Mouse (Mus musculus): ENCODE measurements around the gene Nmb. TPM values are rescaled to one million over a fixed set of nuclear protein-coding genes. Genes with fewer than 3 reads are reported as not detected.

Nmb gene
- total and polyA plus RNA-seq, 3 experiments, result 0.47 to 0.66 (median 0.47) TPM

- Histone ChIP-seq H3K36me3 (replicated peaks in 1 of 2; ENCODE audit: control insufficient read depth in 1 of 2, insufficient read depth in 1 of 2, low read length in 1 of 2) (peaks cover 2 to 20% of the 10 kb centered on the region in 2 experiments), H3K9ac (ENCODE audit: insufficient read depth, low read depth) (peak within 1 kb of the TSS; percentile 43; the same call in 1 of the 2 replicates), H3K79me2 (replicated peaks; ENCODE audit: control insufficient read depth, extremely low read depth, insufficient read depth, poor library complexity, severe bottlenecking) (no peaks in the 10 kb centered on the region), H3K27me3 (replicated peaks) (no peaks in the 10 kb centered on the region), H3K4me1 (ENCODE audit: control insufficient read depth in 1 of 2, insufficient read depth in 2 of 2) (peaks cover 2 to 33% of the 10 kb centered on the region in 2 experiments; a peak in 3 of 4 replicates), H3K4me3 (replicated peaks in 1 of 3; ENCODE audit: low read depth in 2 of 3, low read length in 2 of 3, poor library complexity in 1 of 3) (peak within 1 kb of the TSS; percentile 87 to 94 (median 88)), H3K27ac (ENCODE audit: insufficient read depth, low read depth) (no peak within 1 kb of the TSS), H3K9me3 (replicated peaks; ENCODE audit: low read length) (no peaks in the 10 kb centered on the region), H3K4me2 (ENCODE audit: insufficient read depth, low read depth, poor library complexity, severe bottlenecking) (peak within 1 kb of the TSS; percentile 82)
- DNase-seq (ENCODE audit: extremely low read depth), result peak; percentile 95
- no peak for TF ChIP-seq CHD1 (IDR thresholded peaks at IDR 0.05; ENCODE audit: low read depth, low read length)
- TF ChIP-seq MXI1 (IDR thresholded peaks at IDR 0.05; ENCODE audit: low read depth, low read length), result no peak
- TF ChIP-seq TCF12 (IDR thresholded peaks at IDR 0.05; ENCODE audit: low read depth, low read length), result peak; percentile 22; the same call in 1 of the 2 replicates
- TF ChIP-seq EP300 (IDR thresholded peaks at IDR 0.05; ENCODE audit: low read length), result no peak
- peak; percentile 45; the same call in 1 of the 2 replicates for TF ChIP-seq GABPA (IDR thresholded peaks at IDR 0.05; ENCODE audit: insufficient replicate concordance, low read depth, low read length)
- no peak for TF ChIP-seq MAFK (IDR thresholded peaks at IDR 0.05; ENCODE audit: insufficient replicate concordance, low read length)
- no peak for TF ChIP-seq ZMIZ1 (IDR thresholded peaks at IDR 0.05; ENCODE audit: low read depth, low read length)
- no peak for TF ChIP-seq MYC (IDR thresholded peaks at IDR 0.05; ENCODE audit: low read depth, low read length)
- TF ChIP-seq NRF1 (IDR thresholded peaks at IDR 0.05; ENCODE audit: low read depth, low read length), result peak; percentile 37; the same call in 1 of the 2 replicates
- no peak for TF ChIP-seq CTCF (conservative IDR thresholded peaks at IDR 0.05 in 1 of 2, IDR thresholded peaks at IDR 0.05 in 1 of 2; ENCODE audit: low read depth in 2 of 2, low read length in 2 of 2)
- no peak for TF ChIP-seq PAX5 (IDR thresholded peaks at IDR 0.05; ENCODE audit: low read length)
- TF ChIP-seq ZC3H11A (IDR thresholded peaks at IDR 0.05; ENCODE audit: low read depth, low read length), result no peak
- TF ChIP-seq MAZ (IDR thresholded peaks at IDR 0.05; ENCODE audit: low read depth, low read length), result peak; percentile 50; the same call in 1 of the 2 replicates
- TF ChIP-seq E2F4 (IDR thresholded peaks at IDR 0.05; ENCODE audit: insufficient replicate concordance, low read depth, low read length), result no peak
- peak; percentile 90 for TF ChIP-seq CHD2 (IDR thresholded peaks at IDR 0.05; ENCODE audit: low read length)
- TF ChIP-seq JUN (IDR thresholded peaks at IDR 0.05; ENCODE audit: insufficient read depth, low read depth, low read length), result no peak
- no peak for TF ChIP-seq BHLHE40 (IDR thresholded peaks at IDR 0.05; ENCODE audit: low read depth, low read length)
- TF ChIP-seq USF1 (IDR thresholded peaks at IDR 0.05; ENCODE audit: low read depth, low read length), result no peak
- no peak for TF ChIP-seq POLR2AphosphoS2 (IDR thresholded peaks at IDR 0.05; ENCODE audit: low read depth, low read length)
- TF ChIP-seq USF2 (conservative IDR thresholded peaks at IDR 0.05; ENCODE audit: low read depth, low read length), result no peak
- no peak for TF ChIP-seq RCOR1 (conservative IDR thresholded peaks at IDR 0.05; ENCODE audit: low read depth, low read length)
- TF ChIP-seq SIN3A (IDR thresholded peaks at IDR 0.05; ENCODE audit: low read length), result peak; percentile 73; the same call in 1 of the 2 replicates
- no peak for TF ChIP-seq MAX (IDR thresholded peaks at IDR 0.05; ENCODE audit: low read length)
- TF ChIP-seq ZKSCAN1 (IDR thresholded peaks at IDR 0.05; ENCODE audit: borderline replicate concordance, low read depth, low read length), result no peak
- TF ChIP-seq SMC3 (IDR thresholded peaks at IDR 0.05; ENCODE audit: low read depth, low read length), result no peak
- peak; percentile 98 for TF ChIP-seq HCFC1 (IDR thresholded peaks at IDR 0.05; ENCODE audit: low read depth, low read length)
- TF ChIP-seq UBTF (IDR thresholded peaks at IDR 0.05; ENCODE audit: low read depth, low read length), result no peak
- TF ChIP-seq KAT2A (IDR thresholded peaks at IDR 0.05; ENCODE audit: insufficient replicate concordance, low read length), result peak; percentile 96; the same call in 1 of the 2 replicates
- peak; percentile 40; the same call in 1 of the 2 replicates for TF ChIP-seq POLR2A (IDR thresholded peaks at IDR 0.05; ENCODE audit: low read depth, low read length)
- TF ChIP-seq ELF1 (IDR thresholded peaks at IDR 0.05; ENCODE audit: low read depth, low read length), result peak; percentile 78
- TF ChIP-seq ETS1 (conservative IDR thresholded peaks at IDR 0.05; ENCODE audit: low read depth, low read length), result no peak
- TF ChIP-seq IRF4 (IDR thresholded peaks at IDR 0.05; ENCODE audit: low read depth, low read length), result peak; percentile 38; the same call in 1 of the 2 replicates
- no peak for TF ChIP-seq ZNF384 (IDR thresholded peaks at IDR 0.05; ENCODE audit: low read depth, low read length)
- TF ChIP-seq RAD21 (IDR thresholded peaks at IDR 0.05; ENCODE audit: low read depth, low read length), result no peak
- no peak for TF ChIP-seq JUND (conservative IDR thresholded peaks at IDR 0.05; ENCODE audit: low read depth, low read length)
- TF ChIP-seq MEF2A (IDR thresholded peaks at IDR 0.05; ENCODE audit: borderline replicate concordance, low read depth, low read length), result no peak
- 0 out of 2 replicates have a peak, but pooled peaks have one; percentile 3 for TF ChIP-seq NELFE (IDR thresholded peaks at IDR 0.05; ENCODE audit: low read depth, low read length)
- TF ChIP-seq TBP (conservative IDR thresholded peaks at IDR 0.05; ENCODE audit: low read depth, low read length), result no peak
- in situ Hi-C loops (cut with MboI; ENCODE audit: low pct_ligation_motif_present, low pct_unique_long_range_greater_than_20kb, low sequenced_read_pairs), result no loop called here
- dilution Hi-C loops (cut with MboI; ENCODE audit: extremely low pct_ligation_motif_present, extremely low pct_unique_long_range_greater_than_20kb, low sequenced_read_pairs), result no loop called here
These were observed 44.1 kb downstream of the Nmb start, which contains the start of gene Zscan2 for GRCm38 (mm10) chr7:80860729-80861274. Gene Zscan2, plus strand, starts transcription at chr7:80860920.

Data from CH12.LX (cell line).